Mouse (Mus musculus): ENCODE measurements around the gene Gpnmb. TPM values are rescaled to one million over a fixed set of nuclear protein-coding genes. Genes with fewer than 3 reads are reported as not detected.
A peak's percentile ranks its signal among the peaks of the same experiment; 100 is the strongest.

Gene Gpnmb
- total and polyA plus RNA-seq, 2 experiments from 2014 or later: 1.6 to 1.8 TPM

GRCm38 (mm10) chr6:49083008-49083407, 46.7 kb downstream of the Gpnmb start:
- TF ChIP-seq CTCF (IDR thresholded peaks at IDR 0.05; ENCODE audit: low read depth): no peak
- WGBS: 95% methylated on average over 4 of the region's 4 CpGs
- no peak overlapping the region for H3K4me2 ChIP-seq (ENCODE audit: low read depth)
- ATAC-seq (no peak), DNase-seq (no peak)
- H3K36me3 ChIP-seq (ENCODE audit: insufficient read depth): peaks cover 36% of the 10 kb centered on the region
- no peaks in the 10 kb centered on the region for H3K27me3 ChIP-seq (ENCODE audit: insufficient read depth, low read length)
- H3K4me1 ChIP-seq (ENCODE audit: insufficient read depth): no peaks in the 10 kb centered on the region
- no peaks in the 10 kb centered on the region for H3K9me3 ChIP-seq (ENCODE audit: low read length)
- no peak overlapping the region for H3K4me3 ChIP-seq (ENCODE audit: low read depth, low read length)
- no peak overlapping the region for H3K27ac ChIP-seq (ENCODE audit: low read depth, low read length)
- no peak overlapping the region for H3K9ac ChIP-seq

DNA sequence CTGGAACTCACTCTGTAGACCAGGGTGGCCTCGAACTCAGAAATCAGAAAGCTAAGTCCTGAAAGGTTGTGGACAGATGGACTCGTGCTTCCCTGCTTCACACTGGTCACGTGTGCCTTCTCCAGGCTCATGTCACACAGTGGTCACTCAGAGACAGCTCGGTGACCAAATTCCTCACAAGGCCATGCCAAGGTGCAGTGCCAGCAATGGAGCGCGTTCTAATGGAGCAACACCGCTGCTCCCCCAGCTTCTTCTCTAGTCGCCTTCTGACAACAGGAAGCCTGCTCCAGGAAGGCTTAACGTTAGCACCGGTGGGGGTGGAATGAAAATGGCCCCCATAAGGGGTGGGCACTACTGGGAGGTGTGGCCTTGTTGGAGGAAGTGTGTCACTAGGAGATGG, 58.6 kb downstream of the Gpnmb start:
- Histone ChIP-seq H3K27me3 (ENCODE audit: insufficient read depth, low read length) (no peaks in the 10 kb centered on the region), H3K4me3 (ENCODE audit: low read depth, low read length) (no peak overlapping the region), H3K4me1 (ENCODE audit: insufficient read depth) (peaks cover 7% of the 10 kb centered on the region), H3K9ac (no peak overlapping the region), H3K27ac (ENCODE audit: low read depth, low read length) (no peak overlapping the region), H3K36me3 (ENCODE audit: insufficient read depth) (peaks cover 24% of the 10 kb centered on the region), H3K4me2 (ENCODE audit: low read depth) (no peak overlapping the region), H3K9me3 (ENCODE audit: low read length) (no peaks in the 10 kb centered on the region)
- ATAC-seq (no peak), DNase-seq (no peak)
- TF ChIP-seq CTCF (IDR thresholded peaks at IDR 0.05; ENCODE audit: low read depth): no peak
- 93% methylated on average over 10 of the region's 10 CpGs for WGBS

DNA sequence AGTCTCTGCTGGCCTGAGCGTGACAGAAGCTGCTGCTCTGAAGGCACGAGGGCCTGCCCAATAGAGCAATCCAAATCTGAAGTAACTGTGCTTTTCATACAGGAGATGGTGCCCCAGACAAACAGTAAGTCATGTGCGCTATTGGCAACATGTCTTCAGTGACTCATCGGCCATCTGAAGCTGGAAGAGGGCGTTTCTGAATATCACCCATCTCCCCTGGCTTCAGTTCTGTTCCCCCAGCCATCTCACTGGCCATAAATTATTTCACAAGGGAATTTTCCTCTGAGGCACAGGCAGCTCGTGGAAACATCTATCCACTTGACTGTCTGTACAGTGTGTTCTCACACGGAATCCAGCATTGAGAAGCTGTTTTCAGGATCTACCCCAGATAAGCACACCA, 60.1 kb downstream of the Gpnmb start:
- DNase-seq: no peak
- Histone ChIP-seq H3K27me3 (ENCODE audit: insufficient read depth, low read length) (no peaks in the 10 kb centered on the region), H3K36me3 (ENCODE audit: insufficient read depth) (peaks cover 12% of the 10 kb centered on the region), H3K4me3 (ENCODE audit: low read depth, low read length) (no peak overlapping the region), H3K4me1 (ENCODE audit: insufficient read depth) (peaks cover 7% of the 10 kb centered on the region), H3K9ac (no peak overlapping the region), H3K9me3 (ENCODE audit: low read length) (no peaks in the 10 kb centered on the region), H3K27ac (ENCODE audit: low read depth, low read length) (no peak overlapping the region), H3K4me2 (ENCODE audit: low read depth) (no peak overlapping the region)
- 71% methylated on average over 7 of the region's 7 CpGs for WGBS
- ATAC-seq: peak; percentile 30
- no peak for TF ChIP-seq CTCF (IDR thresholded peaks at IDR 0.05; ENCODE audit: low read depth)

DNA sequence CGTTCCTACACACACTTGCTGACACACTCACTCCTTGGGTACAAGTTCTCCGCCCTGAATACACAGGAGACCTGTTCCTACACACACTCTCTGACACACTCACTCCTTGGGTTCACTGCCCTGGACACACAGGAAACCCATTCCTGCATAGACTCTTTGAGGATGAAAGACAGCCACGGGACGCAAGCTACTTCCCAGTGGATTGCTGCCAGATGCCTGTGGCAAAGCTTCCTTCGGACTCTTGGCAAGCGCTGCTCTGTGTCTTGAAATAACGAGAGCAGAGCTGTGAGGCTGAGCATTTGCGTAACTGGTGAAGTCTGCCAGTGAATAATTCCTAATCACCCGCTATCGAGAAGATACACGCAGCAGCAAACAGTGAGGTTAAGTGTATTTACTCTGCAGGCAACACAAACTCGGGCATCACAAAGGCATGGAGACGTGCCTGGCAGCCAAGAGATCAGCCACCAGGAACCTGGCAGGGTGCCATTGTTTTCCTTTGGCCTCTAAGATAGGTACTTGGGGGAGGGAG, 60.7 kb downstream of the Gpnmb start:
- WGBS: 14% methylated on average over 13 of the region's 13 CpGs
- no peak for TF ChIP-seq CTCF (IDR thresholded peaks at IDR 0.05; ENCODE audit: low read depth)
- Histone ChIP-seq H3K9ac (no peak overlapping the region), H3K4me1 (ENCODE audit: insufficient read depth) (peaks cover 7% of the 10 kb centered on the region), H3K4me2 (ENCODE audit: low read depth) (no peak overlapping the region), H3K27me3 (ENCODE audit: insufficient read depth, low read length) (no peaks in the 10 kb centered on the region), H3K4me3 (ENCODE audit: low read depth, low read length) (no peak overlapping the region), H3K27ac (ENCODE audit: low read depth, low read length) (peak overlapping the region; percentile 11; the same call in 1 of the 2 replicates), H3K9me3 (ENCODE audit: low read length) (no peaks in the 10 kb centered on the region), H3K36me3 (ENCODE audit: insufficient read depth) (peaks cover 8% of the 10 kb centered on the region)
- peak; percentile 63 for ATAC-seq
- DNase-seq: peak; percentile 82

- 41% methylated on average over 5 of the region's 5 CpGs for WGBS
- TF ChIP-seq CTCF (IDR thresholded peaks at IDR 0.05; ENCODE audit: low read depth): no peak
- DNase-seq (no peak), ATAC-seq (no peak)
- Histone ChIP-seq H3K27ac (ENCODE audit: low read depth, low read length) (peak overlapping the region; percentile 11; the same call in 1 of the 2 replicates), H3K27me3 (ENCODE audit: insufficient read depth, low read length) (no peaks in the 10 kb centered on the region), H3K36me3 (ENCODE audit: insufficient read depth) (peaks cover 6% of the 10 kb centered on the region), H3K4me3 (ENCODE audit: low read depth, low read length) (no peak overlapping the region), H3K9me3 (ENCODE audit: low read length) (no peaks in the 10 kb centered on the region), H3K9ac (no peak overlapping the region), H3K4me2 (ENCODE audit: low read depth) (no peak overlapping the region), H3K4me1 (ENCODE audit: insufficient read depth) (peaks cover 7% of the 10 kb centered on the region)
These were observed 61.3 kb downstream of the Gpnmb start for GRCm38 (mm10) chr6:49097596-49098110.

- Histone ChIP-seq H3K9me3 (ENCODE audit: low read length) (no peaks in the 10 kb centered on the region), H3K36me3 (ENCODE audit: insufficient read depth) (peaks cover 2% of the 10 kb centered on the region; the same call in 1 of the 2 replicates)
These were observed 62.7 kb downstream of the Gpnmb start for GRCm38 (mm10) chr6:49099086-49099485.

GRCm38 (mm10) chr6:49106746-49107500, 70.6 kb downstream of the Gpnmb start:
- H3K27ac ChIP-seq (ENCODE audit: low read depth, low read length): no peak overlapping the region
- H3K4me3 ChIP-seq (ENCODE audit: low read depth, low read length): no peak overlapping the region
- H3K4me1 ChIP-seq (ENCODE audit: insufficient read depth): no peaks in the 10 kb centered on the region
- no peak for DNase-seq
- ATAC-seq: no peak
- H3K9ac ChIP-seq: no peak overlapping the region
- no peaks in the 10 kb centered on the region for H3K27me3 ChIP-seq (ENCODE audit: insufficient read depth, low read length)
- H3K4me2 ChIP-seq (ENCODE audit: low read depth): no peak overlapping the region
- H3K9me3 ChIP-seq (ENCODE audit: low read length): no peaks in the 10 kb centered on the region
- 78% methylated on average over 15 of the region's 15 CpGs for WGBS
- H3K36me3 ChIP-seq (ENCODE audit: insufficient read depth): peaks cover 6% of the 10 kb centered on the region
- no peak for TF ChIP-seq CTCF (IDR thresholded peaks at IDR 0.05; ENCODE audit: low read depth)

More at GRCm38 (mm10) chr6:49099086-49099485, 62.7 kb downstream of the Gpnmb start:
- no peak overlapping the region for H3K9ac ChIP-seq
- H3K4me3 ChIP-seq (ENCODE audit: low read depth, low read length): no peak overlapping the region
- no peak overlapping the region for H3K4me2 ChIP-seq (ENCODE audit: low read depth)
- peaks cover 7% of the 10 kb centered on the region for H3K4me1 ChIP-seq (ENCODE audit: insufficient read depth)
- H3K27ac ChIP-seq (ENCODE audit: low read depth, low read length): no peak overlapping the region
- ATAC-seq (no peak), DNase-seq (no peak)
- H3K27me3 ChIP-seq (ENCODE audit: insufficient read depth, low read length): no peaks in the 10 kb centered on the region
- no peak for TF ChIP-seq CTCF (IDR thresholded peaks at IDR 0.05; ENCODE audit: low read depth)
- 84% methylated on average over 1 of the region's 1 CpGs for WGBS
